Mouse (Mus musculus) lung, adult 2 months (tissue): ENCODE measurements around the gene Sh3yl1.

ENCODE experiments used
- CTCF ChIP-seq: fragments of 200-500 bp; IDR thresholded peaks from 2 replicates; pipeline ENCODE4 v1.5.1; 2011; ENCODE audit warnings: mild to moderate bottlenecking, low read length, control low read depth; ENCODE audit not compliant: insufficient read depth
- POLR2A ChIP-seq: fragments of 200-500 bp; IDR thresholded peaks from 2 replicates; pipeline ENCODE4 v1.6.1; 2011; ENCODE audit warnings: low read depth, mild to moderate bottlenecking, control low read depth, low read length, borderline replicate concordance; ENCODE audit errors: extremely low read depth

- no peak for TF ChIP-seq CTCF
- no peak for TF ChIP-seq POLR2A
Measured at GRCm38 (mm10) chr12:30865781-30866180, 45.7 kb upstream of the Sh3yl1 start.
